Mouse (Mus musculus): ENCODE measurements around the gene Prune1. TPM values are rescaled to one million over a fixed set of nuclear protein-coding genes. Genes with fewer than 3 reads are reported as not detected.
A peak's percentile ranks its signal among the peaks of the same experiment; 100 is the strongest.

Prune1 gene
- total and polyA plus RNA-seq, 2 experiments from 2014 or later: 60.4 to 77.4 TPM

GRCm38 (mm10) chr3:95319110-95319509, 37.2 kb upstream of the Prune1 start:
- Histone ChIP-seq H3K9ac (replicated peaks; ENCODE audit: low read length) (no peak overlapping the region; the same call in 1 of the 2 replicates), H3K4me3 (ENCODE audit: low read length) (no peak overlapping the region), H3K36me3 (ENCODE audit: insufficient read depth, low read length) (peaks cover 30% of the 10 kb centered on the region), H3K27ac (no peak overlapping the region), H3K4me1 (ENCODE audit: insufficient read depth, low read length) (no peaks in the 10 kb centered on the region), H3K9me3 (ENCODE audit: low read length) (no peaks in the 10 kb centered on the region), H3K4me2 (ENCODE audit: low read depth, low read length) (no peak overlapping the region), H3K27me3 (ENCODE audit: insufficient read depth, low read length) (no peaks in the 10 kb centered on the region)
- 70% methylated on average over 2 of the region's 2 CpGs for WGBS
- TF ChIP-seq CTCF (IDR thresholded peaks at IDR 0.05; ENCODE audit: low read depth): no peak
- no peak for DNase-seq (ENCODE audit: low spot score)
- no peak for ATAC-seq

DNA sequence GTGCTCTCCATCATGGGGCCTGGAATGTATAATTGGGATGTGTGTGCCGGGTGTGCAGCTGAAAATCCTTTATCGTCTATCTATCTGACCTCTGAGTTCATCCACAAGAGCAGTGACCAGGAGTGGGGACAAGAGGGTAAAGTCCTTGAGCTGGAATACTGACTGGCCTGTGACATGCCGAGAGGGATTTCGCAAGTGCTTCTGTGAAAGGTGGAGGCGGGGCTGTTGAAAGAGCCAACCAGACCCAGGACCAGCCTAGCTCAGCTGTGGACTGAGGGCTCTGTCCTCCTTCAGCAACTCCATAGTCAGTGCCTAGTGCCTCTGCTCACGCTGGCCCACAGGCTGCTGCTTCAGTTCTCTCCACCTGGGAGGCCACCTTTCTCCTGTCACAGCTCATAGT, 36.7 kb upstream of the Prune1 start:
- 54% methylated on average over 6 of the region's 6 CpGs for WGBS
- Histone ChIP-seq H3K36me3 (ENCODE audit: insufficient read depth, low read length) (peaks cover 25% of the 10 kb centered on the region), H3K4me2 (ENCODE audit: low read depth, low read length) (no peak overlapping the region), H3K4me1 (ENCODE audit: insufficient read depth, low read length) (no peaks in the 10 kb centered on the region), H3K27me3 (ENCODE audit: insufficient read depth, low read length) (no peaks in the 10 kb centered on the region), H3K9me3 (ENCODE audit: low read length) (no peaks in the 10 kb centered on the region), H3K27ac (no peak overlapping the region), H3K9ac (replicated peaks; ENCODE audit: low read length) (no peak overlapping the region), H3K4me3 (ENCODE audit: low read length) (no peak overlapping the region)
- TF ChIP-seq CTCF (IDR thresholded peaks at IDR 0.05; ENCODE audit: low read depth): no peak
- no peak for DNase-seq (ENCODE audit: low spot score)
- no peak for ATAC-seq

- H3K4me3 ChIP-seq (ENCODE audit: low read length): no peak overlapping the region
- H3K4me2 ChIP-seq (ENCODE audit: low read depth, low read length): peak overlapping the region; percentile 23
- ATAC-seq: peak; percentile 21; the same call in 1 of the 2 replicates
- H3K27ac ChIP-seq: peak overlapping the region; percentile 4; the same call in 1 of the 2 replicates
- H3K27me3 ChIP-seq (ENCODE audit: insufficient read depth, low read length): no peaks in the 10 kb centered on the region
- TF ChIP-seq CTCF (IDR thresholded peaks at IDR 0.05; ENCODE audit: low read depth): peak; percentile 80
- DNase-seq (ENCODE audit: low spot score): peak; percentile 73
- no peak overlapping the region for H3K9ac ChIP-seq (replicated peaks; ENCODE audit: low read length)
- H3K36me3 ChIP-seq (ENCODE audit: insufficient read depth, low read length): peaks cover 17% of the 10 kb centered on the region
- no peaks in the 10 kb centered on the region for H3K9me3 ChIP-seq (ENCODE audit: low read length)
- no peaks in the 10 kb centered on the region for H3K4me1 ChIP-seq (ENCODE audit: insufficient read depth, low read length)
- 21% methylated on average over 12 of the region's 12 CpGs for WGBS
Measured at GRCm38 (mm10) chr3:95317414-95318080, 35.7 kb upstream of the Prune1 start.

- Histone ChIP-seq H3K27me3 (ENCODE audit: insufficient read depth, low read length) (no peaks in the 10 kb centered on the region), H3K4me3 (ENCODE audit: low read length) (peak overlapping the region; percentile 79), H3K4me2 (ENCODE audit: low read depth, low read length) (peak overlapping the region; percentile 86), H3K36me3 (ENCODE audit: insufficient read depth, low read length) (peaks cover 1% of the 10 kb centered on the region; the same call in 1 of the 2 replicates), H3K27ac (peak overlapping the region; percentile 92), H3K4me1 (ENCODE audit: insufficient read depth, low read length) (no peaks in the 10 kb centered on the region), H3K9ac (replicated peaks; ENCODE audit: low read length) (peak overlapping the region; percentile 98), H3K9me3 (ENCODE audit: low read length) (no peaks in the 10 kb centered on the region)
- 14% methylated on average over 9 of the region's 9 CpGs for WGBS
- DNase-seq (ENCODE audit: low spot score) (no peak), ATAC-seq (no peak; the same call in 1 of the 2 replicates)
- no peak for TF ChIP-seq CTCF (IDR thresholded peaks at IDR 0.05; ENCODE audit: low read depth)
Measured at GRCm38 (mm10) chr3:95315844-95316550, 34.1 kb upstream of the Prune1 start.

GRCm38 (mm10) chr3:95315094-95315843, 33.4 kb upstream of the Prune1 start:
- H3K9ac ChIP-seq (replicated peaks; ENCODE audit: low read length): peak overlapping the region; percentile 98
- DNase-seq (ENCODE audit: low spot score) (peak; percentile 82), ATAC-seq (peak; percentile 90)
- TF ChIP-seq CTCF (IDR thresholded peaks at IDR 0.05; ENCODE audit: low read depth): peak; percentile 62
- no peaks in the 10 kb centered on the region for H3K27me3 ChIP-seq (ENCODE audit: insufficient read depth, low read length)
- no peaks in the 10 kb centered on the region for H3K36me3 ChIP-seq (ENCODE audit: insufficient read depth, low read length)
- peak overlapping the region; percentile 86 for H3K4me2 ChIP-seq (ENCODE audit: low read depth, low read length)
- peak overlapping the region; percentile 92 for H3K27ac ChIP-seq
- under 1% methylated on average over 62 of the region's 71 CpGs for WGBS
- H3K4me1 ChIP-seq (ENCODE audit: insufficient read depth, low read length): no peaks in the 10 kb centered on the region
- H3K9me3 ChIP-seq (ENCODE audit: low read length): no peaks in the 10 kb centered on the region
- H3K4me3 ChIP-seq (ENCODE audit: low read length): peak overlapping the region; percentile 79

- peak within 1 kb of the TSS; percentile 86 for H3K4me2 ChIP-seq (ENCODE audit: low read depth, low read length)
- H3K4me3 ChIP-seq (ENCODE audit: low read length): peak within 1 kb of the TSS; percentile 79
- DNase-seq (ENCODE audit: low spot score): peak; percentile 43
- peak within 1 kb of the TSS; percentile 92 for H3K27ac ChIP-seq
- H3K4me1 ChIP-seq (ENCODE audit: insufficient read depth, low read length): no peaks in the 10 kb centered on the region
- ATAC-seq: peak; percentile 65; the same call in 1 of the 2 replicates
- no peak for TF ChIP-seq CTCF (IDR thresholded peaks at IDR 0.05; ENCODE audit: low read depth)
- peak within 1 kb of the TSS; percentile 98 for H3K9ac ChIP-seq (replicated peaks; ENCODE audit: low read length)
- no peaks in the 10 kb centered on the region for H3K9me3 ChIP-seq (ENCODE audit: low read length)
- H3K36me3 ChIP-seq (ENCODE audit: insufficient read depth, low read length): no peaks in the 10 kb centered on the region
- WGBS: 3% methylated on average over 26 of the region's 27 CpGs
- H3K27me3 ChIP-seq (ENCODE audit: insufficient read depth, low read length): no peaks in the 10 kb centered on the region
Measured at GRCm38 (mm10) chr3:95314486-95315093, 32.7 kb upstream of the Prune1 start, which contains the start of gene Cers2. Gene Cers2 (plus strand): TSS chr3:95314791.
